Mouse (Mus musculus): ENCODE data around the gene Myl3. TPM values are rescaled to one million over a fixed set of nuclear protein-coding genes. Genes with fewer than 3 reads are reported as not detected.

The Myl3 gene
- polyA plus RNA-seq, 1 experiment from 2014 or later, result 7.5 TPM

DNA sequence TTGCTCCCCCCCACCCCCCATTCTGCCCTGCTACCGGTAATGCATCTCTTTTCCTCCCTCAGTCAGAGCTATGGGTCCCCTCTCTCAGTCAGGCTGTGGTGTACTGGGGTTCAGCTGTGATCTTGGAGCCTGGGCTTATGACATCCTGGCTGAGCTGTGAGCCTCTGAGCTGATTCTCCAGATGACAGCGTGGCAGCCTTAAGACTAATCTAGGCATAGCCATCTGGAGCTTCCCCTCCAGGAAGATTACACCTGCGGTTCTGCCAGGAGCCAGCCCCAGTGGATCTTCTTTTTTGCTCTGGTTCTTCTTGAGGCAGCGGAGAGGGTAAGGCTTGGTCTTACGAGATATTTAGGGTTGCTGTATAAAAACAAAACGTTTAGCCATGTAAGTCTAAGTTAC, 29.7 kb upstream of the Myl3 start:
- no peak overlapping the region for H3K27ac ChIP-seq (replicated peaks)
- 88% methylated on average over 6 of the region's 6 CpGs for WGBS

GRCm38 (mm10) chr9:110712545-110712944, 29.1 kb upstream of the Myl3 start:
- ATAC-seq (ENCODE audit: insufficient number of reproducible peaks, low FRiP score, low TSS enrichment, low read depth), result no peak

More for the DNA sequence above, 29.7 kb upstream of the Myl3 start:
- Histone ChIP-seq H3K4me3 (replicated peaks) (no peak overlapping the region), H3K27me3 (no peaks in the 10 kb centered on the region), H3K4me2 (replicated peaks) (no peak overlapping the region), H3K9ac (no peak overlapping the region), H3K4me1 (peaks cover 21% of the 10 kb centered on the region), H3K9me3 (replicated peaks) (no peaks in the 10 kb centered on the region), H3K36me3 (peaks cover 24% of the 10 kb centered on the region; the same call in 1 of the 2 replicates)
- ATAC-seq (ENCODE audit: insufficient number of reproducible peaks, low FRiP score, low TSS enrichment, low read depth), result no peak

DNA sequence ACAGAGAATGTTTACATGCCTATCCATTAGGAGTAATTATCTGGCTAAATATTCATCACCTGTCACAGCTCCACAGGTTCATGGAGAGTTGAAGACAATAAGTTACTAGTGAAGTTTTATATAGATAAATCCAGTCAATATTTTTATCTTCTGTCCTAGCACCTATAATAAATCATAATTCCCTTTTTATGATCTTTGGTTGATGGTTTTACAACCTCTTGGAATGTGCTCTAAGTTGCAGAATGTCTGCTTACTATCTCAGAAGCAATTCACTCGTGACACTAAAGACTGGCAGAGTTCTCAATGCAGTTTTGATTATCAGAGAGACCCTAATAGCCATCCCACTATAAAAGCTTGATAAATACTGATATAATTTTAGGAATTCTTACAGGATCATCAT, 28.3 kb upstream of the Myl3 start:
- ATAC-seq (ENCODE audit: insufficient number of reproducible peaks, low FRiP score, low TSS enrichment, low read depth), result no peak

More at GRCm38 (mm10) chr9:110712545-110712944, 29.1 kb upstream of the Myl3 start:
- no peaks in the 10 kb centered on the region for H3K27me3 ChIP-seq
- H3K27ac ChIP-seq (replicated peaks), result no peak overlapping the region
- H3K36me3 ChIP-seq, result peaks cover 24% of the 10 kb centered on the region; the same call in 1 of the 2 replicates
- WGBS, result 83% methylated on average over 4 of the region's 4 CpGs
- H3K4me3 ChIP-seq (replicated peaks), result no peak overlapping the region
- H3K4me2 ChIP-seq (replicated peaks), result no peak overlapping the region
- H3K9ac ChIP-seq, result no peak overlapping the region
- H3K9me3 ChIP-seq (replicated peaks), result no peaks in the 10 kb centered on the region
- peaks cover 27% of the 10 kb centered on the region for H3K4me1 ChIP-seq

GRCm38 (mm10) chr9:110715426-110715825, 26.2 kb upstream of the Myl3 start:
- no peaks in the 10 kb centered on the region for H3K9me3 ChIP-seq (replicated peaks)
- H3K27me3 ChIP-seq, result no peaks in the 10 kb centered on the region
- H3K4me3 ChIP-seq (replicated peaks), result no peak overlapping the region
- peaks cover 32% of the 10 kb centered on the region for H3K4me1 ChIP-seq
- no peak for ATAC-seq (ENCODE audit: insufficient number of reproducible peaks, low FRiP score, low TSS enrichment, low read depth)
- H3K36me3 ChIP-seq, result peaks cover 18% of the 10 kb centered on the region; the same call in 1 of the 2 replicates
- 24% methylated on average over 1 of the region's 1 CpGs for WGBS
- no peak overlapping the region for H3K27ac ChIP-seq (replicated peaks)
- no peak overlapping the region for H3K4me2 ChIP-seq (replicated peaks)
- no peak overlapping the region for H3K9ac ChIP-seq

More for the DNA sequence above, 28.3 kb upstream of the Myl3 start:
- Histone ChIP-seq H3K27ac (replicated peaks) (no peak overlapping the region), H3K4me1 (peaks cover 31% of the 10 kb centered on the region), H3K4me2 (replicated peaks) (no peak overlapping the region), H3K27me3 (no peaks in the 10 kb centered on the region), H3K9ac (no peak overlapping the region), H3K36me3 (peaks cover 21% of the 10 kb centered on the region; the same call in 1 of the 2 replicates), H3K4me3 (replicated peaks) (no peak overlapping the region), H3K9me3 (replicated peaks) (no peaks in the 10 kb centered on the region)
- 81% methylated on average over 1 of the region's 1 CpGs for WGBS

DNA sequence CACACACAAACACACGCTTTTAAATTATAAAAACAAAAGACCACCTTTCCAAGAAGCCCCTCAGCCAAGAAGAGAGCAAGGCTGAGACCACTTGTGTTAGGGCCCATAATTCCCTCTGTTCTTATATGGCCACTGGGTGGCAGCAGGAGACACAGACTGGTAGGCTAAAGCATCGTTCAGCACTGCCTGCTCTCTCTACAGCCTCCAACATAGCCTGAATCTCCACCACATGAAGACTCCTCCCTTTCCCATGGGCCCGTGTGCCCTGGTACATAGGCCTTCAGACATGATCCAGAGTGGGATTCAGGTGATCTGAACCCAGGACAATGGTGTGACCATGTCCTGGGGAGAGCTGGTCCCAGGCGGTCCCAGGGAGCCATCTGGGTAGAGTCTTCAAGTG, 24.9 kb upstream of the Myl3 start:
- Histone ChIP-seq H3K4me2 (replicated peaks) (no peak overlapping the region), H3K36me3 (peaks cover 22% of the 10 kb centered on the region; the same call in 1 of the 2 replicates), H3K4me1 (peaks cover 29% of the 10 kb centered on the region), H3K9me3 (replicated peaks) (no peaks in the 10 kb centered on the region), H3K27me3 (no peaks in the 10 kb centered on the region), H3K9ac (no peak overlapping the region), H3K4me3 (replicated peaks) (no peak overlapping the region), H3K27ac (replicated peaks) (peak overlapping the region; percentile 78; the same call in 1 of the 2 replicates)
- 25% methylated on average over 4 of the region's 4 CpGs for WGBS
- peak; percentile 76 for ATAC-seq (ENCODE audit: insufficient number of reproducible peaks, low FRiP score, low TSS enrichment, low read depth)

DNA sequence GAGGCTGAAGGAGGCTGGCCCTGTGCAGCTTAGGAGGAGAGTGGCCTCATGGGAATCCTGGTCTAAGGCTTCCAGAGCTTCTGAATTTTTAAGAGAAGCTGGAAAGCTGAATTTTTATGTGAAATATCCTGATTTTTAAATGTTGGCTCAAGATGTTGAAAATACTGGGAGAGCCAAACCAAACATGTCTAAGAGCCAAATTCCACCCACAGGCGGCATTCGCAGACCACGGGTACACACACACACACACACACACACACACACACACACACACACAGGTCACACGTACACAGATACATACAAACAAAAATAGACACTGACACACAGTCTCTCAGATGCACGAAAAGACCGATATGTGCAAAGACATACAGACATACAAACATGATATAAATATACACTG, 23.6 kb upstream of the Myl3 start:
- Histone ChIP-seq H3K9ac (no peak overlapping the region), H3K9me3 (replicated peaks) (no peaks in the 10 kb centered on the region)
- 72% methylated on average over 6 of the region's 6 CpGs for WGBS

GRCm38 (mm10) chr9:110718810-110719209, 22.9 kb upstream of the Myl3 start:
- Histone ChIP-seq H3K27me3 (no peaks in the 10 kb centered on the region), H3K36me3 (peaks cover 32% of the 10 kb centered on the region), H3K9me3 (replicated peaks) (no peaks in the 10 kb centered on the region), H3K4me1 (peaks cover 29% of the 10 kb centered on the region), H3K27ac (replicated peaks) (peak overlapping the region; percentile 48), H3K4me2 (replicated peaks) (no peak overlapping the region), H3K4me3 (replicated peaks) (no peak overlapping the region), H3K9ac (no peak overlapping the region)
- WGBS, result 76% methylated on average over 3 of the region's 3 CpGs
- ATAC-seq (ENCODE audit: insufficient number of reproducible peaks, low FRiP score, low TSS enrichment, low read depth), result no peak

More for the DNA sequence above, 23.6 kb upstream of the Myl3 start:
- H3K27ac ChIP-seq (replicated peaks), result peak overlapping the region; percentile 78
- H3K4me1 ChIP-seq, result peaks cover 29% of the 10 kb centered on the region
- ATAC-seq (ENCODE audit: insufficient number of reproducible peaks, low FRiP score, low TSS enrichment, low read depth), result no peak
- H3K4me3 ChIP-seq (replicated peaks), result no peak overlapping the region
- H3K27me3 ChIP-seq, result no peaks in the 10 kb centered on the region
- H3K4me2 ChIP-seq (replicated peaks), result no peak overlapping the region
- H3K36me3 ChIP-seq, result peaks cover 27% of the 10 kb centered on the region

DNA sequence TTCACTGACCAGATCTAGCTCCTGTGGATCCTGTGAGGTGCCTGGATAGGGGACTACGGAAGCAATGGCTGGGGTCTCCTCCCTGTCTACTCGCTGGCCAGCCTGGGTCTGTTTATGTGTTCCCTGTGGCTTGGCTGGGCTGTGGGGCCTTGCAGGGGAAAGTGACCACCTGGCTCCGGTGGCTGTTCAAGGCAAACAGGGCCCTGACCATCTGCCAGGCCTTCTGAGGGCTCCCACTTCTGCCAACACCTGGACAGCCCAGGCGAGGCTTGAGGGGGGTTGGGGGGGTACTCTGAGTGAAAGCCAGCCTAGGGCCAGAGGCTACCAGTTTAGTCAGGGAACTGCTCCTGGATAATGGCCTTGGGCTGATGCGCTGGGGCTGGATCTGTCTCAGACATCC, 21.7 kb upstream of the Myl3 start:
- 0 out of 2 replicates have a peak overlapping the region, but pooled peaks have one; percentile 48 for H3K27ac ChIP-seq (replicated peaks)
- 59% methylated on average over 5 of the region's 5 CpGs for WGBS
- peaks cover 37% of the 10 kb centered on the region for H3K36me3 ChIP-seq
- H3K4me1 ChIP-seq, result peaks cover 33% of the 10 kb centered on the region
- H3K27me3 ChIP-seq, result no peaks in the 10 kb centered on the region
- no peaks in the 10 kb centered on the region for H3K9me3 ChIP-seq (replicated peaks)
- no peak overlapping the region for H3K4me3 ChIP-seq (replicated peaks)
- H3K4me2 ChIP-seq (replicated peaks), result no peak overlapping the region
- ATAC-seq (ENCODE audit: insufficient number of reproducible peaks, low FRiP score, low TSS enrichment, low read depth), result no peak
- H3K9ac ChIP-seq, result no peak overlapping the region

DNA sequence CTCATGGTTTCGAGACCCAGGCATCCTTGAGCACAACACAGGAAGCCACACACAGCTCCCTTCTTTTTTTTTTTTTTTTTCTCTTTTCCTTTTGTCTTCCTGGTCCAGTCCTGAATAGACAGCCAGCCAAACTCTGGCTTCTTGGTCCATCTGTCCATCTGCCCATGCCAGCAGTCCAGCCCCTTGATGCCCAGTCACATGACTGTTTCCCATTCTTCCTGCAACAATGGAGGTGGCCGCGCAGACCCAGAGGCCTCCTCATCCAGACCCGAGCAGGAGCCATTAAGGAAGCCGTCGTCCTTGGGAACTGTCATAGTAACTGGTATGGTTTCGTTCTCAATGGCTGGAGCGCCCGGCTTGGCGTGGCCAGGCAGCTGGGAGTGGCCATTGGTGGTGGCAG, 19.6 kb upstream of the Myl3 start:
- H3K9me3 ChIP-seq (replicated peaks), result no peaks in the 10 kb centered on the region
- H3K27me3 ChIP-seq, result 0 out of 2 replicates have a peak, but pooled peaks cover 5% of the 10 kb centered on the region
- ATAC-seq (ENCODE audit: insufficient number of reproducible peaks, low FRiP score, low TSS enrichment, low read depth), result no peak
- no peak overlapping the region for H3K9ac ChIP-seq
- H3K4me3 ChIP-seq (replicated peaks), result no peak overlapping the region
- no peak overlapping the region for H3K27ac ChIP-seq (replicated peaks)
- no peak overlapping the region for H3K4me2 ChIP-seq (replicated peaks)
- peaks cover 37% of the 10 kb centered on the region for H3K36me3 ChIP-seq
- H3K4me1 ChIP-seq, result peaks cover 48% of the 10 kb centered on the region
- 90% methylated on average over 10 of the region's 10 CpGs for WGBS

- Histone ChIP-seq H3K4me2 (replicated peaks) (no peak overlapping the region), H3K9me3 (replicated peaks) (no peaks in the 10 kb centered on the region), H3K27ac (replicated peaks) (peak overlapping the region; percentile 55), H3K4me1 (peaks cover 53% of the 10 kb centered on the region), H3K36me3 (peaks cover 37% of the 10 kb centered on the region), H3K4me3 (replicated peaks) (no peak overlapping the region), H3K9ac (no peak overlapping the region), H3K27me3 (0 out of 2 replicates have a peak, but pooled peaks cover 12% of the 10 kb centered on the region)
- WGBS, result 7% methylated on average over 9 of the region's 9 CpGs
- ATAC-seq (ENCODE audit: insufficient number of reproducible peaks, low FRiP score, low TSS enrichment, low read depth), result peak; percentile 69
These were observed 15.9 kb upstream of the Myl3 start for GRCm38 (mm10) chr9:110725721-110726135.

DNA sequence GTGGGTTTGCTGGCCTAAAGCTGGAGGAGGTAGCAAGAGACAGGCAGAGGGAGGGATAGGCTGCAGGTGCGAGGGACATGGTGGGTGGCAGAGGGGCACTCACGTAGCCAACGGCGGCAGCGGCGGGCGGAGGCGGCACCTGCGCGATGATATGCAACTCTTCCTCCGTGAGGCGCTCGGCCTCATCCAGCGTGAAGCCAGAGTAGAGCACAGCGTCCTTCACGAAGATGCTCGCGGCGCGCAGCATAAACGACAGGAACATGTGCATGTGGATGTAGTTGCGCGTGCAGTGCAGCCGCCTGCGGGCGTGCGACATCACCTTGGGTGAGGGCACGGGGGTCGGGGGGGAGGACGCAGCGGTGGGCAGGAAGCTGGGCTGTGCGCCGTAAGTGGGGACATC, 14.8 kb upstream of the Myl3 start:
- 26% methylated on average over 33 of the region's 33 CpGs for WGBS
- Histone ChIP-seq H3K27ac (replicated peaks) (0 out of 2 replicates have a peak overlapping the region, but pooled peaks have one; percentile 55), H3K36me3 (peaks cover 30% of the 10 kb centered on the region), H3K9me3 (replicated peaks) (no peaks in the 10 kb centered on the region), H3K4me1 (peaks cover 64% of the 10 kb centered on the region), H3K27me3 (0 out of 2 replicates have a peak, but pooled peaks cover 13% of the 10 kb centered on the region), H3K4me2 (replicated peaks) (peak overlapping the region; percentile 34), H3K4me3 (replicated peaks) (peak overlapping the region; percentile 12; the same call in 1 of the 2 replicates), H3K9ac (no peak overlapping the region)
- no peak for ATAC-seq (ENCODE audit: insufficient number of reproducible peaks, low FRiP score, low TSS enrichment, low read depth)

- 16% methylated on average over 8 of the region's 8 CpGs for WGBS
- H3K27ac ChIP-seq (replicated peaks), result 0 out of 2 replicates have a peak overlapping the region, but pooled peaks have one; percentile 18
- peaks cover 7% of the 10 kb centered on the region; the same call in 1 of the 2 replicates for H3K36me3 ChIP-seq
- H3K27me3 ChIP-seq, result 0 out of 2 replicates have a peak, but pooled peaks cover 13% of the 10 kb centered on the region
- no peak overlapping the region for H3K9ac ChIP-seq
- peaks cover 91% of the 10 kb centered on the region for H3K4me1 ChIP-seq
- no peak overlapping the region for H3K4me2 ChIP-seq (replicated peaks)
- no peaks in the 10 kb centered on the region for H3K9me3 ChIP-seq (replicated peaks)
- ATAC-seq (ENCODE audit: insufficient number of reproducible peaks, low FRiP score, low TSS enrichment, low read depth), result no peak
- H3K4me3 ChIP-seq (replicated peaks), result no peak overlapping the region
These were observed 11.8 kb upstream of the Myl3 start for GRCm38 (mm10) chr9:110729841-110730240.
